Mouse (Mus musculus) midbrain, postnatal 0 days (tissue): ENCODE results near the gene Hdac4. TPM values are rescaled to one million over a fixed set of nuclear protein-coding genes. Genes with fewer than 3 reads are reported as not detected.

Experiments used
- ATAC-seq: fragments of 200-750 bp; cut with Nextera tagmentation; 2 replicates; pipeline ENCODE4 v1.8.0; 2017; ENCODE audit warnings: moderate number of reproducible peaks, mild to moderate bottlenecking, moderate TSS enrichment, moderate library complexity; ENCODE audit not compliant: low FRiP score
- DNase-seq: peaks from one replicate; pipeline ENCODE4 v3.0.0-alpha.2; 2015; ENCODE audit warnings: low spot score
- H3K27ac ChIP-seq: fragments of 300-500 bp; sonication (generic); 2 replicates; pipeline ENCODE4 v1.5.1; 2014; ENCODE audit warnings: low read depth, mild to moderate bottlenecking, low read length, mixed read lengths
- H3K27me3 ChIP-seq: fragments of 300-500 bp; sonication (generic); 2 replicates; pipeline ENCODE4 v1.6.1; 2014; ENCODE audit warnings: low read length, control low read depth, mixed read lengths; ENCODE audit not compliant: insufficient read depth
- H3K36me3 ChIP-seq: fragments of 300-500 bp; sonication (generic); 2 replicates; pipeline ENCODE4 v1.6.1; 2014; ENCODE audit warnings: low read length, control low read depth, mixed read lengths; ENCODE audit not compliant: insufficient read depth
- H3K4me1 ChIP-seq: fragments of 300-500 bp; sonication (generic); 2 replicates; pipeline ENCODE4 v1.6.1; 2014; ENCODE audit warnings: mild to moderate bottlenecking, control low read depth, antibody characterized with exemption, low read length, mixed read lengths; ENCODE audit not compliant: insufficient read depth
- H3K4me2 ChIP-seq: fragments of 300-500 bp; sonication (generic); 2 replicates; pipeline ENCODE4 v1.6.1; 2014; ENCODE audit warnings: low read depth, mild to moderate bottlenecking, low read length, mixed read lengths; ENCODE audit not compliant: poor library complexity, severe bottlenecking
- H3K4me3 ChIP-seq: fragments of 300-500 bp; sonication (generic); 2 replicates; pipeline ENCODE4 v1.5.1; 2014; ENCODE audit warnings: low read depth, mild to moderate bottlenecking, low read length, moderate library complexity
- H3K9ac ChIP-seq: fragments of 300-500 bp; sonication (generic); replicated peaks from 2 replicates; pipeline ENCODE4 v1.6.1; 2014; ENCODE audit warnings: mild to moderate bottlenecking, low read length, moderate library complexity, mixed read lengths; ENCODE audit not compliant: poor library complexity, severe bottlenecking
- H3K9me3 ChIP-seq: fragments of 300-500 bp; sonication (generic); 2 replicates; pipeline ENCODE4 v1.6.1; 2016; ENCODE audit warnings: low read length, control low read depth
- CTCF ChIP-seq: IDR thresholded peaks from 2 replicates; pipeline ENCODE4 v1.5.1; 2016; ENCODE audit warnings: antibody characterized with exemption, mild to moderate bottlenecking
- WGBS: fragments of 180-500 bp; shearing (Covaris S2); extraction: QIAGEN DNeasy Blood & Tissue Kit; methylation state at CpG from one replicate; pipeline ENCODE4 v1.1.7; 2014; 5-methylcytosine and 5-hydroxymethylcytosine counted together
- polyA plus RNA-seq: library from polyadenylated mRNA; unstranded; fragments of >200 nt; fragmentation: Nextera tagmentation; extraction: Ambion mirVana; gene quantifications from 2 replicates; pipeline ENCODE4 v1.2.1, GENCODE M21; 2015
- total RNA-seq: library from RNA; depleted of rRNA; stranded (reverse); fragments of >200 nt; gene quantifications from 2 replicates; pipeline ENCODE4 v1.2.3, GENCODE M21; 2014

Hdac4 gene
- total and polyA plus RNA-seq, 2 experiments from 2014 or later = 18.1 to 51.8 TPM

GRCm38 (mm10) chr1:92099502-92099901 is 96.0 kb downstream of the Hdac4 start:
- Histone ChIP-seq H3K36me3 (no peaks in the 10 kb centered on the region), H3K4me3 (no peak overlapping the region), H3K4me2 (no peak overlapping the region), H3K9me3 (no peaks in the 10 kb centered on the region), H3K4me1 (no peaks in the 10 kb centered on the region), H3K9ac (no peak overlapping the region), H3K27ac (no peak overlapping the region), H3K27me3 (no peaks in the 10 kb centered on the region)
- 74% methylated on average over 4 of the region's 4 CpGs for WGBS
- TF ChIP-seq CTCF = no peak
- ATAC-seq (no peak), DNase-seq (peak; percentile 19)

GRCm38 (mm10) chr1:92098456-92098855 is 97.0 kb downstream of the Hdac4 start:
- Histone ChIP-seq H3K9ac (no peak overlapping the region), H3K9me3 (no peaks in the 10 kb centered on the region), H3K4me2 (no peak overlapping the region), H3K36me3 (no peaks in the 10 kb centered on the region), H3K27me3 (no peaks in the 10 kb centered on the region), H3K4me3 (no peak overlapping the region), H3K27ac (no peak overlapping the region), H3K4me1 (no peaks in the 10 kb centered on the region)
- ATAC-seq (no peak), DNase-seq (no peak)
- no peak for TF ChIP-seq CTCF
- WGBS = 70% methylated on average over 3 of the region's 3 CpGs

DNA sequence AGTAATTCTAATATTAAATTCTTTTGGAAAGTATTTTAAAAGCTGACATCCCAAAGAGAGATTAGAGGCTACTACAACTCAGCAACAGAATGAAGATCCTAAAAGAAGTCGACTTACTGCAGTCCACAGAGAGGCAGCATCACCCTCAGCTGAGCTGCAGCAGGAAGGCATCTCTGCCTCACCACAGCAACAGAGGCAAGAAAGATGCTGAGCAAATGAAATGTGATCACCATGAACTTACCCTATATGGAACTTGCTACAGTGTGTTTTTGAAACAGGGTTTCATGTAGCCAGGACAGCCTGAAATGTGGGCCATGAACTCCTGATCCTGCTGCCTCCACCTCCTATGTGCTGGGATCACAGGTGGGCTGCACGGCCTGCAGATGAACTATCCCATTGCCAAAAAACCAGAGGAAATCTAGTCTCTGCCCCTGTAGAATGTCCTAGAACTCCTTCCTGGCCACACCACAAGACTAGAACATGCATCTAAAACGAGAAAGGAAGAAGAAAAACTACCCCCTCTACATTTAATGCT is 98.4 kb downstream of the Hdac4 start:
- ATAC-seq (no peak), DNase-seq (no peak)
- no peak overlapping the region for H3K4me3 ChIP-seq
- TF ChIP-seq CTCF = no peak
- H3K36me3 ChIP-seq = no peaks in the 10 kb centered on the region
- no peaks in the 10 kb centered on the region for H3K4me1 ChIP-seq
- 72% methylated on average over 3 of the region's 3 CpGs for WGBS
- H3K9me3 ChIP-seq = no peaks in the 10 kb centered on the region
- H3K27me3 ChIP-seq = no peaks in the 10 kb centered on the region
- no peak overlapping the region for H3K9ac ChIP-seq
- no peak overlapping the region for H3K27ac ChIP-seq
- no peak overlapping the region for H3K4me2 ChIP-seq

- Histone ChIP-seq H3K4me2 (no peak overlapping the region), H3K27ac (no peak overlapping the region), H3K4me1 (no peaks in the 10 kb centered on the region), H3K27me3 (no peaks in the 10 kb centered on the region), H3K36me3 (no peaks in the 10 kb centered on the region), H3K9me3 (no peaks in the 10 kb centered on the region), H3K4me3 (no peak overlapping the region), H3K9ac (no peak overlapping the region)
- DNase-seq = no peak
- WGBS = 88% methylated on average over 4 of the region's 4 CpGs
- TF ChIP-seq CTCF = no peak
- no peak for ATAC-seq
Observed at GRCm38 (mm10) chr1:92092286-92092685, 103.2 kb downstream of the Hdac4 start.

DNA sequence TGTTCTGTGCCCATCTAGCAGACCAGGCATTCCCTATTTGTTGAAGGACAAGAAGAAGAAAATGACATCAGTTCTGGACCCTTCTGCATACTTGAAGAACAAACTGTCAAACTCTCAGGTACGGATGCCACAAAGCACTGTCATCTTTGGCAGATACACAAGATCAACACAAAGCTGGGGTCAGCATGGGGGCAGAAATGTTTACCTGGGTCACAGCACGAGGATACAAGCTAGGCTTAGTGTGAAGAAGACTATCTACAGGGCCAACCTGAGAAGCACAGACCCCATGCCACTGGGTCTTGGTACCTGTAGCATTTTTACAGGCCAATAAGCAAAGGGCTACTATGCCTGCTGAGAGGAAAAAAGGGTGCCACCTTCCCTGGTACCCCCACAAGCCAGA is 107.7 kb downstream of the Hdac4 start:
- H3K36me3 ChIP-seq = no peaks in the 10 kb centered on the region
- TF ChIP-seq CTCF = no peak
- no peak overlapping the region for H3K4me3 ChIP-seq
- no peaks in the 10 kb centered on the region for H3K9me3 ChIP-seq
- DNase-seq = no peak
- no peaks in the 10 kb centered on the region for H3K4me1 ChIP-seq
- no peak overlapping the region for H3K27ac ChIP-seq
- H3K9ac ChIP-seq = no peak overlapping the region
- H3K27me3 ChIP-seq = no peaks in the 10 kb centered on the region
- no peak for ATAC-seq
- H3K4me2 ChIP-seq = no peak overlapping the region
- WGBS = 81% methylated on average over 2 of the region's 2 CpGs

DNA sequence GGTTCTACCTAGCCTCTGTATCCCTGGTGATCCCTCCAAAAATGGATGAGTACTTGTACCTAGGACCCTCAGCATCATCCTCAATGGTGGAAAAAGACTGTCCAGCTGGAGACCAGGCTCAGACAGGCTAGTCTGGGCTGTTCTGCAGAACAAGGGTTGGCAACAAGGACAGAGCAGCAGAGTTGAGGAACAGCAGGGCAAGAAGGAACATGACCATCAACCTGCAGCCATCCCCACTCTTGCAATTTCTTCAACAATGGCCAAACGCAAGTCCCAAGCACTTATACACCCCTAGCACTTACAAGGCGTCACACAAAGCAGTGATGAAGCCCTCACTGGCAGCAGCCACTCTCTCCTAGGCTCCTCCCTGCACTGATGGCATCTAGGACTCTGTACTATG is 108.2 kb downstream of the Hdac4 start:
- Histone ChIP-seq H3K27me3 (no peaks in the 10 kb centered on the region), H3K9me3 (no peaks in the 10 kb centered on the region), H3K4me3 (no peak overlapping the region), H3K36me3 (no peaks in the 10 kb centered on the region), H3K4me1 (no peaks in the 10 kb centered on the region), H3K4me2 (no peak overlapping the region), H3K27ac (no peak overlapping the region), H3K9ac (no peak overlapping the region)
- DNase-seq (no peak), ATAC-seq (no peak)
- no peak for TF ChIP-seq CTCF
- 88% methylated on average over 2 of the region's 2 CpGs for whole genome bisulfite sequencing
